Mouse (Mus musculus) v-Abl transformed pro-B cells (cell line): ENCODE results near the gene Nr0b2.

ENCODE experiments used
- in situ Hi-C, 2 experiments: fragments of 400-800 bp; cut with MboI; formaldehyde crosslinking; loops; one replicate each; pipeline ENCODE4 v1.15.1; 2025; ENCODE audit not compliant: unreplicated experiment in 2 of 2

The Nr0b2 gene

DNA sequence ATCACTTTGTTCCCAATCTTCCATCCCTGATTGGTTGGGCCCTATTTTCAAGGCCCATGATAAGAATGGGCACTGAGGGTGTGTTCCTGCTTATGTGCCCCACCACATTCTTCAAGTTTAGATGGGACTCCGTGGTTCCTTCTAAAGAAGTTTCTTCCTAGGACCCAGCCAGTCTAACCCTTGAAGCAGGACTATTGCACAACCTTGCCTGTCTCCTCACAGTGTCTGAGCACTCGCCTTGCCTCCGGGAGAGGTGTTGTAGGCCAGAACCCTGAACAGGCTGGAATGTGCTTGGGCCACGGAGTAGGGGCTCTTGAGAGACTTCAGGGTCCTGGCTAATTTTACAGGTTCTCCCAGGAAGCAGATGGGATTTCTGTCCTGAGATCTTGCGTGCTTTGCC lies 49.9 kb downstream of the Nr0b2 start:
- in situ Hi-C loops = no loop called here

DNA sequence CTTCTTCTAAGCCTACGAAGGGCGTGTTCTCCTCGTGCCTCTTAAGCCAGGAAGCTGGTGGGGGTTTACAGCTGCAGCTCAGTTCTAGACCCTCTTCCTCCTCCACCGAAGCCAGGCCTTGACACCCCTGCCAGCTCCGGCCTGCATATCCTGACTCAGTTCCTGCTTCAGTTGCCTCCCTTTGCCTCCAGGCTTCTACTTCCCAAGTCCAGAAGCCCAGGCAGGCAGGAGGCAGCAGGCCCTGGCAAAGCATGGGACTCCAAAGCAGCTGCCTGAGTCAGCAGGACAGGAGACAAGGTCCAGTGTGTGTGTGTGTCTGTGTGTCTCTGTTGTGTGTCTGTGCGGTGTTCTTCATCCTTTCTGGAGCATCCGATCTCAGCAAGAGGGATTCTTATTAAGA lies 51.0 kb downstream of the Nr0b2 start:
- in situ Hi-C loops = no loop called here

- in situ Hi-C loops = loop anchor here (5.0 kb wide), 2 partner anchors 37 to 42 kb away; no protein-coding TSS in a partner anchor
Observed at GRCm38 (mm10) chr4:133604856-133605255, 51.7 kb downstream of the Nr0b2 start.

DNA sequence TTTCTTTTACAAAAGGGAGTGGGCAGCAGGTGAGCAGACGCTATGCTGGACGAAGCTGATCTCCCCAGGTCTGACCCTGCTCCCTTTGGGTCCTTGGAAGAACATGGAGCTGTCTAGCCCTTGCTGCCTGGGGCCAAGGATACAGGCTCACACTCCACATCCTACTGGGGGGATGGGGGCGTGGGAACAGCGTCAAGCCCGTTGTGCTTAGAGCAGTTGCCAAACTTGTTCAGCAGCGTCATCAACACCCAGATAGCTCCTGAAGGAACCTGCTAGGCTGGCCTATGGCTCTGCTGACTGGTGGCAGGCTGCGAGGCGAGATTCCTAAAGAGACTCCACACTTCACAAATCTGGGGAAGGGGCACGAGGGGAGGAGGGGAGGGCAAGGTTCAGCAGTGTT lies 52.2 kb downstream of the Nr0b2 start:
- in situ Hi-C loops = loop anchor here (5.0 kb wide), 2 partner anchors 37 to 42 kb away; no protein-coding TSS in a partner anchor
